Mouse (Mus musculus): Measurements from ENCODE around the gene Ciz1.
A peak's percentile ranks its signal among the peaks of the same experiment; 100 is the strongest.

Ciz1 gene

GRCm38 (mm10) chr2:32352151-32353006 is at the start of gene Ciz1:
TSS of gene Ciz1 (plus strand) at chr2:32352327.
- no peak for DNase-seq (ENCODE audit: low spot score in 2 of 2)

GRCm38 (mm10) chr2:32302952-32303351 is 49.2 kb upstream of the Ciz1 start:
- no peak for DNase-seq (ENCODE audit: low spot score in 2 of 2)

- peak in 1 of 2 experiments; percentile 36 for DNase-seq (ENCODE audit: low spot score in 2 of 2)
Measured at GRCm38 (mm10) chr2:32304145-32304832, 47.8 kb upstream of the Ciz1 start.

- DNase-seq (ENCODE audit: low spot score in 2 of 2): no peak
Measured at GRCm38 (mm10) chr2:32305668-32306067, 46.5 kb upstream of the Ciz1 start.

GRCm38 (mm10) chr2:32306176-32306575 is 46.0 kb upstream of the Ciz1 start:
- DNase-seq (ENCODE audit: low spot score in 2 of 2): no peak

- no peak for DNase-seq (ENCODE audit: low spot score in 2 of 2)
Measured at GRCm38 (mm10) chr2:32307247-32307798, 44.8 kb upstream of the Ciz1 start.

- DNase-seq (ENCODE audit: low spot score in 2 of 2): peak; percentile 42 to 60
Measured at GRCm38 (mm10) chr2:32307941-32308760, 44.0 kb upstream of the Ciz1 start.

- no peak for DNase-seq (ENCODE audit: low spot score in 2 of 2)
Measured at GRCm38 (mm10) chr2:32308870-32309568, 43.1 kb upstream of the Ciz1 start.

GRCm38 (mm10) chr2:32310096-32310845 is 41.9 kb upstream of the Ciz1 start:
- DNase-seq (ENCODE audit: low spot score in 2 of 2): no peak

- no peak for DNase-seq (ENCODE audit: low spot score in 2 of 2)
Measured at GRCm38 (mm10) chr2:32311443-32312317, 40.4 kb upstream of the Ciz1 start.

GRCm38 (mm10) chr2:32312318-32312964 is 39.7 kb upstream of the Ciz1 start:
- DNase-seq (ENCODE audit: low spot score in 2 of 2): no peak

- no peak for DNase-seq (ENCODE audit: low spot score in 2 of 2)
Measured at GRCm38 (mm10) chr2:32314831-32315230, 37.3 kb upstream of the Ciz1 start.

GRCm38 (mm10) chr2:32315751-32316150 is 36.4 kb upstream of the Ciz1 start:
- no peak for DNase-seq (ENCODE audit: low spot score in 2 of 2)

- no peak for DNase-seq (ENCODE audit: low spot score in 2 of 2)
Measured at GRCm38 (mm10) chr2:32316887-32317656, 35.1 kb upstream of the Ciz1 start.

- no peak for DNase-seq (ENCODE audit: low spot score in 2 of 2)
Measured at GRCm38 (mm10) chr2:32317791-32318417, 34.2 kb upstream of the Ciz1 start.

GRCm38 (mm10) chr2:32318709-32319585 is 33.2 kb upstream of the Ciz1 start:
- DNase-seq (ENCODE audit: low spot score in 2 of 2): no peak
